Mouse (Mus musculus) liver, embryonic 14.5 days (tissue): Measurements from ENCODE around the gene Olfr1411. TPM values are rescaled to one million over a fixed set of nuclear protein-coding genes. Genes with fewer than 3 reads are reported as not detected.

ENCODE experiments used
- ATAC-seq: fragments of 200-750 bp; cut with Nextera tagmentation; 2 replicates; pipeline ENCODE4 v1.8.0; 2017; ENCODE audit warnings: moderate number of reproducible peaks, mild to moderate bottlenecking, moderate library complexity; ENCODE audit not compliant: insufficient read depth
- DNase-seq, 3 experiments: peaks; one replicate each; pipeline ENCODE4 v3.0.0-alpha.2; 2012 to 2013; ENCODE audit warnings: low read depth in 3 of 3, low spot score in 3 of 3
- H3K27ac ChIP-seq: fragments of 300-500 bp; sonication (generic); 2 replicates; pipeline ENCODE4 v1.5.1; 2014; ENCODE audit warnings: moderate library complexity, mild to moderate bottlenecking, control low read depth, inconsistent platforms
- H3K27me3 ChIP-seq: fragments of 300-500 bp; sonication (generic); 2 replicates; pipeline ENCODE4 v1.6.1; 2014; ENCODE audit warnings: mild to moderate bottlenecking, low read length, moderate library complexity; ENCODE audit not compliant: control insufficient read depth, insufficient read depth
- H3K36me3 ChIP-seq: fragments of 300-500 bp; sonication (generic); replicated peaks from 2 replicates; pipeline ENCODE4 v1.6.1; 2014; ENCODE audit warnings: low read depth; ENCODE audit not compliant: control insufficient read depth, insufficient read depth
- H3K4me1 ChIP-seq, 2 experiments: fragments of 200-500 bp in 1 of 2; fragments of 300-500 bp in 1 of 2; sonication (generic) in 1 of 2; replicated peaks; 2 replicates each; pipeline ENCODE4 v1.6.1; 2012 to 2014; ENCODE audit warnings: antibody characterized with exemption in 1 of 2, inconsistent platforms in 1 of 2, low read length in 1 of 2; ENCODE audit not compliant: control insufficient read depth in 2 of 2, insufficient read depth in 2 of 2
- H3K4me2 ChIP-seq: fragments of 300-500 bp; sonication (generic); 2 replicates; pipeline ENCODE4 v1.6.1; 2014; ENCODE audit warnings: low read depth, mild to moderate bottlenecking, control low read depth, moderate library complexity
- H3K4me3 ChIP-seq, 2 experiments: fragments of 200-500 bp in 1 of 2; fragments of 300-500 bp in 1 of 2; sonication (generic) in 1 of 2; 2 replicates each; pipeline ENCODE4 v1.5.1; 2012 to 2014; ENCODE audit warnings: low read depth in 2 of 2, low read length in 2 of 2, mild to moderate bottlenecking in 2 of 2, control low read depth in 1 of 2, inconsistent platforms in 1 of 2, moderate library complexity in 1 of 2; ENCODE audit not compliant: insufficient read depth in 1 of 2
- H3K9ac ChIP-seq: fragments of 300-500 bp; sonication (generic); replicated peaks from 2 replicates; pipeline ENCODE4 v1.6.1; 2014; ENCODE audit warnings: mild to moderate bottlenecking, control low read depth, moderate library complexity
- H3K9me3 ChIP-seq: fragments of 300-500 bp; sonication (generic); 2 replicates; pipeline ENCODE4 v1.6.1; 2016; ENCODE audit warnings: low read length, mixed read lengths; ENCODE audit not compliant: control insufficient read depth
- CTCF ChIP-seq: IDR thresholded peaks from 2 replicates; pipeline ENCODE4 v1.5.1; 2016; ENCODE audit warnings: antibody characterized with exemption, low read depth, control low read depth
- EP300 ChIP-seq: IDR thresholded peaks from 2 replicates; pipeline ENCODE4 v1.6.1; 2016; ENCODE audit warnings: antibody characterized with exemption, low read depth
- WGBS: fragments of 180-500 bp; shearing (Covaris S2); extraction: QIAGEN DNeasy Blood & Tissue Kit; methylation state at CpG from one replicate; pipeline ENCODE4 v1.1.7; 2014; ENCODE audit not compliant: insufficient replicate concordance; 5-methylcytosine and 5-hydroxymethylcytosine counted together
- polyA plus RNA-seq, 2 experiments: library from polyadenylated mRNA; depleted of rRNA in 1 of 2; stranded (reverse) in 1 of 2; unstranded in 1 of 2; fragments of >200 nt; fragmentation: Nextera tagmentation in 1 of 2; extraction: Ambion mirVana in 1 of 2; gene quantifications; 2 replicates each; pipeline versions ENCODE4 v1.2.1 to v1.2.3; 2012 to 2014

The Olfr1411 gene
- polyA plus RNA-seq, 2 experiments = not detected

DNA sequence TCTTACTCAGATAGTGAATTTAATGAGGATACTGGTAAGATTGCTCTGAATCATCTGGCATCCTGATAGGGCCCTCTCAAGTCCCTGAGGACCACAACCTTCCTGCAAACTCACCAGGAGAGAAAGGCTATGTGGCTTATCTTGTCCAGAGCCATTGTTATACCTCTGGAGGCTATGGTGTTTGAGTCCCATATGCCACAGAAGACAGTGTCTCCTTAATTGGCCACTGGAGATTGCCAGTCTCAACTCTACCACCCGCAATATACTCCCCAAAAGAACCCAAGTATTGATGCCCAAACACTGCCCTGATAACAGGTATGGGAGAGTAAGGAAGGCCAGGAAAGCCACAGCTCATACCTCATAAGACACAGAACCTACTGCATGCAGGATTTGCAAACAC, 11.3 kb downstream of the Olfr1411 start, which contains the start of gene Olfr1410:
Olfr1410 (plus strand) TSS at position 301 of the 400 bp plus-strand sequence.
- Histone ChIP-seq H3K27me3 (no peaks in the 10 kb centered on the region), H3K36me3 (no peaks in the 10 kb centered on the region), H3K27ac (no peak within 1 kb of the TSS), H3K9me3 (no peaks in the 10 kb centered on the region), H3K4me2 (no peak within 1 kb of the TSS), H3K4me1 (no peaks in the 10 kb centered on the region), H3K4me3 (no peak within 1 kb of the TSS), H3K9ac (no peak within 1 kb of the TSS)
- DNase-seq = no peak
- 52% methylated on average over 1 of the region's 1 CpGs for WGBS
- ATAC-seq = no peak
- TF ChIP-seq EP300 (no peak), CTCF (no peak)

DNA sequence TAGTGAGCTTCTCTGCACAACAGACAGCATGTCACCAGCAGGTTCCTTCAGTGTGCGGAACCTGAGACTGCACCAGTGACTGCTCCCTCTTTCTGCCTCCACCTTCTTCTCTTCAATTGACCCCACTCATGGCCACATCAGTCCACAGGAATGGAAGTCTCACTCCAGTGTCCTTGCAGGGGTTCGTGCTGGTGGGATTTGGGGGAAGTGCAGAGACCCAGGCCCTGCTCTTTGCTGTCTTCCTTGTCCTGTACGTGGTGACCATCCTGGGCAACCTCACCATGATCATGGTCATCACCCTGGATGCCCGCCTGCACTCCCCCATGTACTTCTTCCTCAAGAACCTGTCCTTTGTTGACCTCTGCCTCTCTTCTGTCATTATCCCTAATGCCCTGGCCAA, 13.5 kb downstream of the Olfr1411 start:
- Histone ChIP-seq H3K4me3 (no peak overlapping the region), H3K36me3 (no peaks in the 10 kb centered on the region), H3K27ac (no peak overlapping the region), H3K4me1 (no peaks in the 10 kb centered on the region), H3K4me2 (no peak overlapping the region), H3K9ac (no peak overlapping the region), H3K27me3 (no peaks in the 10 kb centered on the region), H3K9me3 (no peaks in the 10 kb centered on the region)
- ATAC-seq = no peak
- WGBS = 43% methylated on average over 4 of the region's 4 CpGs
- TF ChIP-seq EP300 (no peak), CTCF (no peak)
- DNase-seq = no peak

DNA sequence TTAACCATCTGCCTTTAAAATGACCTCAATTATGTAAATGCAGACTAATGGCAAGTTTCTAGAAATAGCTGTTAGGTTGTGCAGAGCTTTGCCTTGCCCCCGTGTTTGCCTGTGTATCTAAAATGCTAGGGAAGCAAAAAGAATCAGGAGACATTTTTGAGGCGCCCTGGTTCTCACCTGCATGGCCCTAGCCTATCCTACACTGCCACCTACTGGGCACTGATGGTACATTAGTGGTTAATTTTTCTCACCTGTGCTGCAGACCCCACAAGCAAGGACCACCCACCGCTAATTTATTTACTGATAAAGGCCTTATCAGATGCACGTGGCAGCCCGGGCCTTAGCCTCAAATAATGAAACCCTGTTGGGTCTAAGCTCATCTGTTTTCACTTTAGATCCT, 16.8 kb downstream of the Olfr1411 start:
- no peaks in the 10 kb centered on the region for H3K36me3 ChIP-seq
- DNase-seq (peak in 1 of 3 experiments; percentile 2), ATAC-seq (no peak)
- TF ChIP-seq EP300 (no peak), CTCF (peak; percentile 78)
- H3K9me3 ChIP-seq = no peaks in the 10 kb centered on the region
- H3K4me3 ChIP-seq = no peak overlapping the region
- H3K4me1 ChIP-seq = no peaks in the 10 kb centered on the region
- H3K27me3 ChIP-seq = no peaks in the 10 kb centered on the region
- 5% methylated on average over 5 of the region's 5 CpGs for whole genome bisulfite sequencing
- H3K27ac ChIP-seq = no peak overlapping the region
- no peak overlapping the region for H3K4me2 ChIP-seq
- no peak overlapping the region for H3K9ac ChIP-seq

- H3K9ac ChIP-seq = no peak overlapping the region
- H3K4me2 ChIP-seq = no peak overlapping the region
- ATAC-seq (no peak), DNase-seq (no peak)
- no peak overlapping the region for H3K4me3 ChIP-seq
- no peaks in the 10 kb centered on the region for H3K9me3 ChIP-seq
- no peaks in the 10 kb centered on the region for H3K27me3 ChIP-seq
- H3K4me1 ChIP-seq = no peaks in the 10 kb centered on the region
- TF ChIP-seq EP300 (no peak), CTCF (no peak)
- H3K36me3 ChIP-seq = no peaks in the 10 kb centered on the region
- WGBS = 38% methylated on average over 4 of the region's 4 CpGs
- no peak overlapping the region for H3K27ac ChIP-seq
Measured at GRCm38 (mm10) chr1:92613175-92613574, 19.0 kb downstream of the Olfr1411 start.

DNA sequence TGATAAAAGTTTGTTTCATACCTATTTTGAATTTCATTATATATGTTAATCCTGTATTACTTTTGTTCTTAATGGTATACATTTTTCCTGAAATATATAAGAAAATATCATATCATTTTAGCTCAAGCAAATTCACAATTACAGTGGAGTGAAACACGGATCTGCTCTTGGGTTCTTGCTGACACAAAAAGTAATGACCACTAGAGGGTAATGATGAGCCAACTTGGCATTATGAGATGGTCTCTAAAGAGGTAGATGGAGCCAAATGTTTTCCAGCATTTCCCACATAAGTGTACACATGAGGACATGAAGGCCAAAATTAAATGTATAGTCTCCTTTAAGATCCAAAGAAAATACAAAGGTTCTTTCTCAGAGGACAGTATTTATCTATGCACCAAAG, 20.3 kb downstream of the Olfr1411 start:
- TF ChIP-seq EP300 (no peak), CTCF (peak; percentile 23; the same call in 1 of the 2 replicates)
- H3K36me3 ChIP-seq = no peaks in the 10 kb centered on the region
- no peaks in the 10 kb centered on the region for H3K4me1 ChIP-seq
- H3K9ac ChIP-seq = no peak overlapping the region
- no peaks in the 10 kb centered on the region for H3K27me3 ChIP-seq
- no peak overlapping the region for H3K27ac ChIP-seq
- H3K9me3 ChIP-seq = no peaks in the 10 kb centered on the region
- H3K4me3 ChIP-seq = no peak overlapping the region
- 4% methylated on average over 1 of the region's 1 CpGs for WGBS
- no peak for DNase-seq
- no peak overlapping the region for H3K4me2 ChIP-seq
- ATAC-seq = no peak
